Mouse (Mus musculus): ENCODE measurements around the gene Nradd. TPM values are rescaled to one million over a fixed set of nuclear protein-coding genes. Genes with fewer than 3 reads are reported as not detected.

The Nradd gene
- polyA plus RNA-seq, 1 experiment from 2014 or later: 23.6 TPM

GRCm38 (mm10) chr9:110641006-110641405 is 16.8 kb upstream of the Nradd start:
- H3K4me1 ChIP-seq (ENCODE audit: control insufficient read depth, insufficient read depth, low read length): peaks cover 16% of the 10 kb centered on the region; the same call in 1 of the 2 replicates
- H3K4me2 ChIP-seq (replicated peaks; ENCODE audit: low read depth, low read length): no peak overlapping the region
- 83% methylated on average over 5 of the region's 5 CpGs for WGBS

GRCm38 (mm10) chr9:110638611-110639021 is 14.4 kb upstream of the Nradd start:
- ATAC-seq (ENCODE audit: low FRiP score, low TSS enrichment): no peak

More at GRCm38 (mm10) chr9:110641006-110641405, 16.8 kb upstream of the Nradd start:
- Histone ChIP-seq H3K9me3 (ENCODE audit: control insufficient read depth, low read length) (no peaks in the 10 kb centered on the region), H3K4me3 (ENCODE audit: low read length) (no peak overlapping the region), H3K9ac (ENCODE audit: low read depth, low read length) (no peak overlapping the region), H3K27me3 (ENCODE audit: control insufficient read depth, insufficient read depth, low read length) (no peaks in the 10 kb centered on the region), H3K36me3 (ENCODE audit: control insufficient read depth, insufficient read depth, low read length) (peaks cover 3% of the 10 kb centered on the region), H3K27ac (ENCODE audit: low read depth, low read length) (no peak overlapping the region)
- no peak for ATAC-seq (ENCODE audit: low FRiP score, low TSS enrichment)

GRCm38 (mm10) chr9:110635225-110635624 is 11.0 kb upstream of the Nradd start:
- Histone ChIP-seq H3K9ac (ENCODE audit: low read depth, low read length) (0 out of 2 replicates have a peak overlapping the region, but pooled peaks have one; percentile 4), H3K36me3 (ENCODE audit: control insufficient read depth, insufficient read depth, low read length) (peaks cover 3% of the 10 kb centered on the region), H3K4me3 (ENCODE audit: low read length) (no peak overlapping the region), H3K27ac (ENCODE audit: low read depth, low read length) (no peak overlapping the region), H3K27me3 (ENCODE audit: control insufficient read depth, insufficient read depth, low read length) (peaks cover 5% of the 10 kb centered on the region; the same call in 1 of the 2 replicates), H3K4me2 (replicated peaks; ENCODE audit: low read depth, low read length) (no peak overlapping the region), H3K9me3 (ENCODE audit: control insufficient read depth, low read length) (no peaks in the 10 kb centered on the region), H3K4me1 (ENCODE audit: control insufficient read depth, insufficient read depth, low read length) (0 out of 2 replicates have a peak, but pooled peaks cover 7% of the 10 kb centered on the region)
- WGBS: 10% methylated on average over 19 of the region's 19 CpGs
- ATAC-seq (ENCODE audit: low FRiP score, low TSS enrichment): peak; percentile 37; the same call in 1 of the 2 replicates

More at GRCm38 (mm10) chr9:110638611-110639021, 14.4 kb upstream of the Nradd start:
- no peaks in the 10 kb centered on the region for H3K9me3 ChIP-seq (ENCODE audit: control insufficient read depth, low read length)
- no peaks in the 10 kb centered on the region for H3K27me3 ChIP-seq (ENCODE audit: control insufficient read depth, insufficient read depth, low read length)
- peaks cover 3% of the 10 kb centered on the region for H3K36me3 ChIP-seq (ENCODE audit: control insufficient read depth, insufficient read depth, low read length)
- peaks cover 20% of the 10 kb centered on the region; the same call in 1 of the 2 replicates for H3K4me1 ChIP-seq (ENCODE audit: control insufficient read depth, insufficient read depth, low read length)
- H3K4me3 ChIP-seq (ENCODE audit: low read length): no peak overlapping the region
- no peak overlapping the region for H3K27ac ChIP-seq (ENCODE audit: low read depth, low read length)
- no peak overlapping the region for H3K4me2 ChIP-seq (replicated peaks; ENCODE audit: low read depth, low read length)
- WGBS: 89% methylated on average over 10 of the region's 10 CpGs
- H3K9ac ChIP-seq (ENCODE audit: low read depth, low read length): no peak overlapping the region

- Histone ChIP-seq H3K27ac (ENCODE audit: low read depth, low read length) (no peak overlapping the region), H3K4me3 (ENCODE audit: low read length) (no peak overlapping the region), H3K4me1 (ENCODE audit: control insufficient read depth, insufficient read depth, low read length) (0 out of 2 replicates have a peak, but pooled peaks cover 7% of the 10 kb centered on the region), H3K4me2 (replicated peaks; ENCODE audit: low read depth, low read length) (no peak overlapping the region), H3K27me3 (ENCODE audit: control insufficient read depth, insufficient read depth, low read length) (peaks cover 5% of the 10 kb centered on the region; the same call in 1 of the 2 replicates), H3K9ac (ENCODE audit: low read depth, low read length) (no peak overlapping the region), H3K36me3 (ENCODE audit: control insufficient read depth, insufficient read depth, low read length) (peaks cover 3% of the 10 kb centered on the region), H3K9me3 (ENCODE audit: control insufficient read depth, low read length) (no peaks in the 10 kb centered on the region)
- no peak for ATAC-seq (ENCODE audit: low FRiP score, low TSS enrichment)
- WGBS: 61% methylated on average over 17 of the region's 17 CpGs
Measured at GRCm38 (mm10) chr9:110633882-110634281, 9.6 kb upstream of the Nradd start.

DNA sequence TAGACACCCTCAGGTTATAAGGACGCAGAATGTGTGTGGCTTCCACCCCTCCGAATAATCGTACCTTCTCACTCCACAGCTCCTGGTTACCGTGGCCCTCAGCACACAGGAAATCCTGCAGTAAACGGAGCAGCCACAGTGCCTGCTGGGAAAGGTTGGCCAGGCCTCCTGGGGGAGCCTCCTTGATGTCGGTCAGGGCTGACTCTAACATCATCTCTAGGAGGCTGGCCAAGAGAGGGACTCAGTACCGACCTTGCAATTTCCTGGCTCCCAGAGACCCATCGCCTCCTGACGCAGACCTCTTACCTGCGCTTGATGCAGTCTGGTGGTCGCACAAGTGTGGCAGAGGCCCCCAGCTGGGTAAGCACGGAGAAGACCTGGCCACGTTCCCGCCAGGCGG is 8.4 kb upstream of the Nradd start:
- Histone ChIP-seq H3K4me3 (ENCODE audit: low read length) (no peak overlapping the region), H3K36me3 (ENCODE audit: control insufficient read depth, insufficient read depth, low read length) (peaks cover 4% of the 10 kb centered on the region; the same call in 1 of the 2 replicates), H3K27ac (ENCODE audit: low read depth, low read length) (no peak overlapping the region), H3K9me3 (ENCODE audit: control insufficient read depth, low read length) (no peaks in the 10 kb centered on the region), H3K4me2 (replicated peaks; ENCODE audit: low read depth, low read length) (no peak overlapping the region), H3K4me1 (ENCODE audit: control insufficient read depth, insufficient read depth, low read length) (0 out of 2 replicates have a peak, but pooled peaks cover 7% of the 10 kb centered on the region), H3K27me3 (ENCODE audit: control insufficient read depth, insufficient read depth, low read length) (peaks cover 5% of the 10 kb centered on the region; the same call in 1 of the 2 replicates), H3K9ac (ENCODE audit: low read depth, low read length) (no peak overlapping the region)
- 79% methylated on average over 15 of the region's 15 CpGs for WGBS
- ATAC-seq (ENCODE audit: low FRiP score, low TSS enrichment): no peak

DNA sequence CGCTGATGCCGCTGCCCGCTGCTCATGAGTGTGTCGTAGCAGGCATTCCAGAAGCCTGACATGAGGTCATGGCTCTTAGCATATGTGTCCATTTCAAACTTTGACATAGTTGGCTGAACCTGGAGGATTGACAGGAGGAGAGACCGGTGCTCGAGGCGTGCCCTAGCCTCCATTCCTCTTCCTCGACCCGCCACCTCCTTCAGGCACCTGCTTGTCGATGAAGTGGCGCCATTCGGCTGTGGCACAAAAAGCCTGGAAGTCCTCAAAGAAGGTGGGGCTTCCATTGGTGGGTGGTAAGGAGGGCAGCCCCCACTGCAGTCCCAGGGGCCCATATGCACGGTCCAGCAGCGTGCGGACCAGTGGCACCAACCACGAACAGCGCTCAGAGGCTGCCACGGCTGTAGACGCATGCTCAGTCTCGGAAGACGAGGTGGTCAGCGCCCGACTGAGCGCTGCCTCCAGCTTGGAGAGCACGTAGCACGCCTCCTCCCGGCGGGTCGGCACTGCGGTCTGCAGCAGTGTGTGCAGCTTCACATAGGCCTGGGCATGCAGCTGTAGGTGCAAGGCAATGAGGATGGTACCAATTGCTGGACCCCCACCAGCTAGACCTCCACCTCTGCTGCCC is 7.5 kb upstream of the Nradd start:
- peak overlapping the region; percentile 12; the same call in 1 of the 2 replicates for H3K4me3 ChIP-seq (ENCODE audit: low read length)
- no peak overlapping the region for H3K27ac ChIP-seq (ENCODE audit: low read depth, low read length)
- no peak for ATAC-seq (ENCODE audit: low FRiP score, low TSS enrichment)
- H3K36me3 ChIP-seq (ENCODE audit: control insufficient read depth, insufficient read depth, low read length): peaks cover 4% of the 10 kb centered on the region; the same call in 1 of the 2 replicates
- H3K9ac ChIP-seq (ENCODE audit: low read depth, low read length): no peak overlapping the region
- H3K27me3 ChIP-seq (ENCODE audit: control insufficient read depth, insufficient read depth, low read length): peaks cover 5% of the 10 kb centered on the region; the same call in 1 of the 2 replicates
- WGBS: 23% methylated on average over 30 of the region's 30 CpGs
- H3K9me3 ChIP-seq (ENCODE audit: control insufficient read depth, low read length): no peaks in the 10 kb centered on the region
- H3K4me1 ChIP-seq (ENCODE audit: control insufficient read depth, insufficient read depth, low read length): 0 out of 2 replicates have a peak, but pooled peaks cover 7% of the 10 kb centered on the region
- peak overlapping the region; percentile 33 for H3K4me2 ChIP-seq (replicated peaks; ENCODE audit: low read depth, low read length)

DNA sequence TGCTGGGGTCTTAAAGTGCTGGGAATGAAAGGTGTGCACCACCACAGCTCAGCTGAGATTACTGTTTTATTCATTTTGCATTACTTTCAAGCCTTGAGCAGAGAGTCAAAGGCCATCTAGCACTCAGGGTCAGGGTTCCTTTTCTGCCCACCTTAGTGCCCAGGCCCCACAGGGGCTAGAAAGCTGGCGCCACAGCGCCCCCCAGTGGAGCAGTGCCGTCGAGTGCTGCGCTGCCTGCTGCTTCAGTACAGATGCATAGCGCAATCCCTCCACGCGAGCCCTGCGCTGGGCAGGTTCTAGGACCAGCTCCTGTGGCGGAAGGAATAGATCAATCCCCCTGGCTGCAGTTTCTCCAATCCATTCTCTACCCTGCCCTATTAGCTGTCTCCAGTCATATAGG is 6.9 kb upstream of the Nradd start:
- Histone ChIP-seq H3K4me3 (ENCODE audit: low read length) (peak overlapping the region; percentile 12; the same call in 1 of the 2 replicates), H3K4me1 (ENCODE audit: control insufficient read depth, insufficient read depth, low read length) (0 out of 2 replicates have a peak, but pooled peaks cover 7% of the 10 kb centered on the region), H3K9me3 (ENCODE audit: control insufficient read depth, low read length) (no peaks in the 10 kb centered on the region), H3K36me3 (ENCODE audit: control insufficient read depth, insufficient read depth, low read length) (peaks cover 4% of the 10 kb centered on the region; the same call in 1 of the 2 replicates), H3K4me2 (replicated peaks; ENCODE audit: low read depth, low read length) (peak overlapping the region; percentile 33), H3K27ac (ENCODE audit: low read depth, low read length) (no peak overlapping the region), H3K9ac (ENCODE audit: low read depth, low read length) (no peak overlapping the region), H3K27me3 (ENCODE audit: control insufficient read depth, insufficient read depth, low read length) (peaks cover 5% of the 10 kb centered on the region; the same call in 1 of the 2 replicates)
- WGBS: 21% methylated on average over 10 of the region's 10 CpGs
- no peak for ATAC-seq (ENCODE audit: low FRiP score, low TSS enrichment)

DNA sequence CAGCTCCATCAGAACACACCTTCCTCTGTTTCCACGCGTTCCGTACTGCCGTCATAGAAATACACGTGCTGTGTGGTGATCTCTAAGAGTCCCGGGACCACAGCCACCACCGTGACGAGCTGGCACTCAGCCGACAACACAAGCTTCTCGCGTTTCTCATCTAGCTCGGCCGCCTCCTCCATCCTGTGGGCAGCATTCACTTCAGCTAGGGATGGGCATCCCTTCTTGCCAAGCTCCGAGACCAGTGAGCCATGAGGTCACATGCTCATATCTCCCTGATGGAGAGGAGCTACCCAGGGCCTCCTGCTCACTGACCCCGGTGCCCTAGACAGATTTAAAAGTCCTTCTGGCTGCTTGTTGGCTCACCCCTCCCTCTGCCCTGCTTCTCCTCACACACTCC is 5.9 kb upstream of the Nradd start:
- Histone ChIP-seq H3K4me3 (ENCODE audit: low read length) (no peak overlapping the region), H3K9me3 (ENCODE audit: control insufficient read depth, low read length) (no peaks in the 10 kb centered on the region), H3K4me2 (replicated peaks; ENCODE audit: low read depth, low read length) (no peak overlapping the region), H3K27me3 (ENCODE audit: control insufficient read depth, insufficient read depth, low read length) (peaks cover 5% of the 10 kb centered on the region; the same call in 1 of the 2 replicates), H3K9ac (ENCODE audit: low read depth, low read length) (no peak overlapping the region), H3K4me1 (ENCODE audit: control insufficient read depth, insufficient read depth, low read length) (peaks cover 9% of the 10 kb centered on the region; the same call in 1 of the 2 replicates), H3K27ac (ENCODE audit: low read depth, low read length) (no peak overlapping the region), H3K36me3 (ENCODE audit: control insufficient read depth, insufficient read depth, low read length) (peaks cover 4% of the 10 kb centered on the region; the same call in 1 of the 2 replicates)
- no peak for ATAC-seq (ENCODE audit: low FRiP score, low TSS enrichment)
- 65% methylated on average over 15 of the region's 15 CpGs for WGBS
